Mouse (Mus musculus): Measurements from ENCODE around the gene Madcam1.
A peak's percentile ranks its signal among the peaks of the same experiment; 100 is the strongest.

Gene Madcam1

DNA sequence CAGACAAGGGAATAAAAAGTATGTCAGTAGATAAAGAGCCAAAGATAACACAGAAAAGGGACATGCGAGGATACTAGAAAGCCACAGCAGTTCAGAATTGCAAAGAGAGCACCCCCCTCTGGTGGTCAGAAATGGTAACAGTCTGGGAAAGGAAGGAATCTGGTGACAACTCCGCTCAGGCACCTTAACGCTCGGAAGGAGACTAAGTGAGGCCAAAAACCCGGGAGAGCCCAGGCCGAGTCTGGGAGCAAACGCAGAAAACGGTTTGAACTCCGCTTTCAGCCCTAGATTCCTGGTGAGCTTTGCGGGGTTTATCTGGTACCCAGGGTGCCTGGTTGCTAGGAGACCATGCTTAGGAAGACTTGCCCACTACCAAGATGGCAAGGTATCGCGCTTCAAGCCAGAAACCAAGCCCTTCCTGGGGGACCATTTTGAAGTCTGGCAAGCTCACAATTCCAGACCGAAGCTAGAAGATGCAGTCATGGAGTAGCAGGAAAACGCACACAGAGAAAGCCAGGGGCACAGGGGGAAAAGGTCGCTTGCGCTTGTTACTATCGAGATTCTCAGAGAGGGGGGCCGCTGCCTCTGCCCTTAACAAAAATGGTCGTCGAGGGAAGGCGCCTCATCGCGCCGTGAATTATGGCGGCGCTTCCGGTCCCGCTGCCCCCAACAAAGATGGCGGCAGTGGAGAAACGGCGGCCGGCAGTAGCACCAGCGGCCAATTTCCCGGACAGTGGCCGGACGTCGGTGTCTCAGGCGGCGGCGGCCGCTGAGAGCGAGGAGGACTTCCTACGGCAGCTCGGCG lies 4.6 kb downstream of the Madcam1 start, which contains the start of gene Tpgs1:
Gene Tpgs1 (plus strand): TSS at position 599 of the 805 bp plus-strand sequence.
- peak; percentile 94 for DNase-seq

DNA sequence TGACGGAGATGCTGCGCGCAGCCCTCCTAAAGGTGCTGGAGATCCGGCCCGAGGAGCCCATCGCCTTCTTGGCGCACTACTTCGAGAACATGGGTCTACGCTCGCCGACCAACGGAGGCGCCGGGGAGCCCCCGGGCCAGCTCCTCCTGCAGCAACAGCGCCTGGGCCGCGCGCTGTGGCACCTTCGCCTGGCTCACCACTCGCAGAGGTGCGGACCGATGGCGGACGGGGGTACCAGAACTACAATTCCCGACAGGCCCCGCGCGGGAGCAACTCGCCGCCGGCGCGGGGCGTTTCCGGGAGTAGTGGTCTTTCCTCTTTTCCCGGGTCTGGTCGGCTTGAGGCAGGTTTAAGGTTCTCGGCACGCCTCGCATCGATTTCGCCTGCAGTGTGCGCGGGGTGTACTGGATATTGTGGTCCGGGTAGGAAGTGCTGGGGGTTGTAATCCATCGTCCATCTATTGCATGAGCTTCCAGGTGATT lies 5.3 kb downstream of the Madcam1 start:
- peak; percentile 69 for DNase-seq

DNA sequence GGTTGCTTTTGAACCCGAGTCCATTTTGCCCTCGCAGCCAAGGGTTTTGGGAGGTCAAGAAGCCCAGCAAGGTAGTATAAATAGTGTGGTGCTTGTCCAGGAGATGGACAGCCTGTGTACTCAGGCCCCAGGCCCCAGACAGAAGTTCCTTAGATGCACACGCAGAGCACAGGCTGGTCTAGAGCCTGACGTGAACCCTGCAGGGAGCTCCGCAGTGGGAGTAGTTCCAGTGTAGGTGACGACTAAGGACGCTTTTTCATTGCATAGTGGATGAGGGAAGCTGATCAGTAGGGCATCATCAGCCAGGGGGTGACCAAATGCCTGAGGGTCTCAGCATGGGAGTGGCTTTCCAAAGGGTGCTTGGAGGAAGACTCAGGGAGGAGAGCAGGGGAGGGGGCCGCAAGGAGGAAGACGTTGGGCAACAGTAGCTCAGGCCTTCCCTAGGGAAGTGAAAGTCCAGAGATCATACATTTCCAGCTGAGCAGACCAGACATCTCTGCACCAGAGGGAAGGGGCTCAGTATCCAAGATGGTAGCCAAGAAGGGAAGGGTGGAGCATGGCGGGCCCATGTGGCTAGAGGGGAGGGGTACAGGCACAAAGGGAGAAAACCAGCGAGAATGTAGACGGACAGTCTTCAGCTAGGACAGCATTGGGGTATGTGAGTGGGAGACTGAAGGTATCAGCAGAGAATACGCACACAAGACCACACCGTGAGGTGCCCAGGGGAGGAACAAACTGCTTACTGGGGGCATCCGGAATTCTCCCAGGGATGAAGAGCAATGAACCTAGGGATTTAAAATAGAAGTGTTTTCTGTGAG lies 5.9 kb downstream of the Madcam1 start:
- DNase-seq = no peak

DNA sequence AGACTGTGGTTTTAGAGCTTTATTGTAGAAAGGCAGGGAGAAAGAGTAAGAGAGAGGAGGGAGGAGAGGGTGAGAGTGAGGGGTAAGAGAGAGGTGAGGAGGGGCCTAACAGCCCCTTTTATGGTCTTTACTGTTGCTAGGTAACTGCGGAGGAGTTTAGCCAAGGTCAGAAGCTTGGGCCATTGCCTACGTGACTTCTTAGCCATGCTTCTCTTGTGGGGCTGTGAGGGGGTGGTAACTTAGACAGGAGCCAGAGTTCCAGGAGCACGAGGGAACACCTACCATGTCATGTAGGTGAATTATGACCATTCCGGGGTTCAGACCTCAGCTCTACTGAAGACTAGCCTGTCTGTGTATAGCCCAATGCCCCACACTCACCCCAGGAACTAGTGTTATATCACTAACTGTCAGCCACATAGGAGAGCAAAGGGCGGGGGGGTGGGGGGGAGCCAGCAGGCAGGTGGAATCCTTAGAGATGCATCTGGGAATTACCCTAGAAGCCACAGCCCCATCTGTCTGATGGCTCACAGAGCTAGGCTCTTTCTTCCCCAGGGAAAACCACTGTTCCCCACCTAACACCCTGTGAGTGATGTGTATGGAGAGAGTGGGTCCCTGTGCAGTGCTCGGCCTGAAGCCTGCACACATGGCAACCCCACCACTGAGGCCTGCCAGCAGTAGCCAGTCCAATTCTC lies 7.2 kb downstream of the Madcam1 start:
- no peak for DNase-seq

DNA sequence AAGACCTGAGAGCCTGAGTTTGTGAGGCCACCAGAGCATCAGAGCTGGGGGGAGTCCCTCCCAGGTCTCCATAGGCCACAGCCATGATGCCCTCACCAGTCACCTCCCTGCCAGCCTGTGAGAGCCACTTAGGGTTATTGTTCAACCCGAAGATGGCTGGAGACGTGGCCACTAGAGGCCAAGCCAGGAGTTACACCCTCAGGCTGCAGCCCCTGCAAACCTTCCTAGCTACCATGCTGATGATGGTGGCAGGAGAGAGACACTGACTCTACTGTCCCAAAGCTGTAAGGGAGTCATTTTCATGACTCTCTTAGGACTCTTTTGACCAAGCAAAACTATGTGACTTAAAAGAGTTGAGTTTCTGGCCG lies 7.7 kb downstream of the Madcam1 start:
- DNase-seq = no peak

DNA sequence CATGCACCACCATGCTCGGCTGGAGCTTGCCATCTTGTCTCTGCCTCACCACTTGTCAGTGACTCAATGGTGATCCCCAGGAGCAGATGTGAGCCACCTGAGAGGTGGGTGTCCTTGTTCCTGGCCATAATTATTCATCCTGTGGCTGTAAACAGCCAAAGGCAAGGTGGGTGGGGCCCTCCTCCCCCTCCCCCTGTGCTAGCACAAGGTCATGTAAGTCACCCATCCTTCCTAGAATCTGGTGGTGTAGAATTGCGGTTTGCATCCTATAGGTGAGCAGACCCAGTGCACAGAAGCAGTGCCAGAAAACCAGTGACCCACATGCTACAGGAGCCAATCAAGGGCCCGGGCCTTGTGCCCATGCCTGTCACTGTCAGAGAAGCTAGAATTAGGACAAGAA lies 8.7 kb downstream of the Madcam1 start:
- no peak for DNase-seq

DNA sequence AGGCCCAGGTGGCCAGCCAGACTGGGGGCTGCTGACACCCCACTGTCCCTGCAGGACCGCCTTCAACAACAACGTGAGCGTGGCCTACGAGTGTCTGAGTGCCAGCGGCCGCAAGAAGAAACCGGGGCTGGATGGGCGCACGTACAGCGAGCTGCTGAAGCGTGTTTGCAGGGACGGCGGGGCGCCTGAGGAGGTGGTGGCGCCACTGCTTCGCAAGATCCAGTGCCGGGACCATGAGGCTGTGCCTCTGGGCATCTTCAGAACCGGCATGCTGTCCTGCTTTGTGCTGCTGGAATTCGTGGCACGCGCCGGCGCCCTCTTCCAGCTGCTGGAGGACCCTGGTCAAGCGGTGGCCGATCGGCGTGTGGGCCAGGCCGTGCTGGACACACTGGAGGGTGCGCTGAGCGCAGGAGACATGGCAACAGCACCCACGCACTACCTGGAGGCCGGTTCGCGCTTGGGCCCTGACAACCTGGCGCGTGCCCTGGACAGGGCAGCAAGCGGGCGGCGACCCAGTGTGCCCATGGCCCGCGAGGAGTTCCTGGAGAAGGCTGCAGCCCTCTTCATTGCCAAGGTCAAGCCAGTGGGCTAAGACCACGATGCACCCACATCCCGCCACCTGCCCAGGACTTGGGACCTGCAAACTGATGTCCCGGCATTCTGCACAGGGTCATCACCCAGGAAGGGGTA lies 11.1 kb downstream of the Madcam1 start:
- no peak for DNase-seq

DNA sequence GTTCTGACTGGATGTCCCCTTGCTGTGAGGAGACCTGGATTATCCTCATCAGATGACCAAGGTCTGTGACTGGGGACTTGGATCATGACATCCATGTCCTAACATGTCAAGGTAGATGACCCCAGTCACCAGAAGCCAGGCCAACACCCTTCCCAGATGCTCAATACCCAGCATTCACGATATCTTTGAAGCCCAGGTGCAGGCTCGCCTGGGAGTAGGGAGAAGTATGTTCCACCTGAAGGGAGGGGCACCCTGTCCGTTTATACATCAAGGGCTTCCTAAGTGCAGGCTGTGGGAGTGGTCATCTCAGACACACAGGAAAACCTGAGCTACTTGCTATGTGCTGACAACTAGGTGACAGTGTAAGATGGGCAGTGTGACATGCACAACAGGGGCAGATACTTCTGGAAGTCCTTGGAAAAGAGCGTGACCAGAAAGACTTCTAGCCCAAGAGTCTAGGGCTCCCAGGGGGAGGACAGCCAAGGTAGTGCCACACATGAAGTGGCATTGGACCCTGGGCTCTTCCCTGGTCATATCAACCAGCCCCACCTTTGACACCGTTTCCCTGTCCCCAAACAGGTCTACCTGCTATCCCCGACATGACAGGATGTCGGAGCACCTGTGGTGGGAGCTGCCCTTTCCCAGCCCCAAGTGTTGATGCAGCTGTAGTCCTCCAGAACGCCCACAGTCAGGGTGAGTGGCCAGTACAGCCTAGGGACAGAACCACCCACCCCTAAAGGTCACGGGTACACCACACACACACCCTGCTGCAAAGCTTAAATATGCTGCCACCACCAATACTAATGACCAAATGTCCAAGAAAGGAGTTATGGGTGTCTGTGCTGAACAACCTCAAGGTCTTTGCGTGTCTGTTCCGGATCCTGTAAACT lies 16.5 kb downstream of the Madcam1 start:
- no peak for DNase-seq

DNA sequence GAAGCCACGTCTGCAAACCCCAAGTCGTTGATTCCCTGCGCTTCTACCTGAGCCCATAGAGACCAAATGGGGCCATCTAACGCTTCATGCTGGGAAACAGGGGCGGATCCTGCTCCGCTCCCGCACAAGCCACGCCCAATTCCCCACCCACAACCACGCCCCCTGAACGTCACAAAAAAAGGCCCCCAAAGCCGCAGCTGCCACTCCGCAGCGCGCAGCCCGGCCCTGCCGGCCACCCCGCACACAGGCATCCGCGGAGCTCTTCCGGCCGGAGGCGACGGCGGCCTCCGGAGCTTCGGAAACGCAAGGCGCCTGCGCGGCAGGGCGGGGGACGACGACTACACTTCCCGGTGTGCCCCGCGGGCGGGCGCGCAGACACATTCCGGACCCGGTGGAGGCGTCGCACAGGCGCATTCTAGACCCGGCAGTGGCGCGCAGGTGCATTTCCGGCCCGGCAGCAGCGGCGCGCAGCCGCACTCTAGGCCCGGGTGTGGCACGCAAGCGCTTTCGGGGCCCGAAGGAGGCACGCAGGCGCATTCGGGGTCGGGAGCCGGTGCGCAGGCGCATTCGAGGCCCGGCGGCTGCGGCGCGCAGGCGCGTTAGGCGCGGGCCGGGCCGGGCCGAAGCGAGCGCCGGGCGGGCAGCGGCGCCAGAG lies 17.4 kb downstream of the Madcam1 start, which contains the start of gene Cdc34:
Gene Cdc34 (plus strand): TSS at position 605 of the 655 bp plus-strand sequence.
- DNase-seq = peak; percentile 100

DNA sequence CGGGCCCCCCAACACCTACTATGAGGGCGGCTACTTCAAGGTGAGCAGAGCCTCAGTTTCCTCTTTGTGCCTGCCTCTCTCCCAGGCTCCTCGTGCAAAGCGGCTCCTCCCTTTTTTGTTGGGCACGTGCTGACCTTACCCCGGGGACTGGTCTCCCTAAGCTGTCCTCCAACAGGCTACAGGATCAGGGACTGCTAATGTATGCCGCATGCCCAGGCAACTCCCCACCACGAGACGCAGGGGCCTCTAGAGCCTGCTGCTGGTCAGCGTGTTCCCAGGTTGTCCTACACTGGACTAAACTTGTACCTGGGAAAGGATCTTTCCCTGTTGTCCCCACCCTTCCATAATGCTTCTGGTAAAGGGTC lies 18.2 kb downstream of the Madcam1 start:
- DNase-seq = peak; percentile 63

DNA sequence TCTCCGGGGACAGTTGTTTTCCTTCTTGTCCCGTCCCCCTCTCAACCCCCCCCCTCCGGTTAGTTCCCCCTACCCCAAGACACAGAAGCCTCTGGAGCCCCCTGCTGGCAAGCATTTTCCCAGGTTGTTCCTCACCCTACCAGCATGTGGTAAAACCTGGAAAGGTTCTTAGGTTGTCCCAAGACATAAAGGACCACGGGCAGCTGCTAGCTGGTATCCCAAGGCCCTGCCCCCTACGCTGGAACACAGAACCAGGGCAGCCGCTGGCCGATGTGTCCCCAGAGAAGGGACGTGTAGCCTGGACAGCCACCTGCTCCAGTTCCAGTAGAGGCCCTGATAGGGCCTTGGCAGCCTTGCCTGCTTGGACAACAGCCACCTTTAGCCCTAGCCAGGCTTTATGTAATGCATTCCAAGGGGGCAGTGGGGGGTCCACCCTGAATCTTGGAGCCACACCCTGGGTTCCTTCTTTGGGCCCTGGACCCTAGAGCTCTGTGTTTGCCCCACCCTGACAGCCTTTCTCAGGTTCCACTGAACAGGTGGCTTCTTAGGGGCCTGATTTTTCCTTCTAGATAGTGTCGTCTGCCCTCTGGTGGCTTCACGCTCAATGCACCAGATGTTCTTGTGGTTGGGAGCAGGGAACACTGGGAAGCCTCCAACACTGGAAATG lies 18.7 kb downstream of the Madcam1 start:
- DNase-seq = peak; percentile 75

DNA sequence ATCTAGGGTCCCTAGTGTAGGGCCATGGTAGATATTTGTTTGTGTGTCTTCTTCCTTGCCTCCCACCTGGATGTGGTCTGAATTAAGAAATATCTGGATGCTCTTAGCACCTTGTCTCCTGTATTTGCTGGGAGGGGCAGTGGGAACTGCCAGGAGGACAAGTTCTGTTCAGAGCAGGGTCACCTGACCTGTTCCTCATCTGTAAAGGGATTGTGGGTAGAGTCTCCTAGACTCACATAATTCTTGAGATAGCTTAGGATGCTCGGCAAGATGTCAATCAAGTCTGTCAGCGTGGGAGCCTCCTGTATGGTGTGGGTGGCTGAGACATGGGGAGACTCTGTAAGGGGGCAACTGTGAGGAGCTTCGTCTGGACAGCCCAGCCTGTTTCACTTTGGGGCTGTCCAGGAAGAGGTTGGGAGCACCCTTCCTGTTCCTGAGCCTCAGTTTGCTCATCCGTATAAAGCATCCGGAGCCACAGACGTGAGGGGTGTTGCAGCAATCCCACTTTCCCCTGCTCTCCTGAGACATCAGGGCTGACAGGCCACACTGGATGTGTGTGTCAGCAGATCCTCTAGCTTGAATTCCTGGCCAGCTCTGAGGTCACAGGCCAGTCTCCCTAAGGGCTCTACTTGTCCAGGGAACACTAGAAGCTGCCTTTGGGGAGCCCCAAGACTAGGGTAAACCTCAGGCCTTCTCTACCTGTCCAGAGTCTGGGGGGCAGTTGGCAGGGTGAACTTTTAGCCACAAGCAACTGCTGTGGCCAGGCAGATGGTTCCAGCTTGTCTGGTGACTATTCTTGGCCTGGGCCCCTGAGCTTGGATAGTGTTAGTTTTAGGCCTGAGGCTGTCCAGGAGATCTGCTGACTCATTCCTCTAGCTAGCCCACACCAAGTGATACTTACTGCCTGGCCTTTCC lies 19.6 kb downstream of the Madcam1 start:
- peak; percentile 49 for DNase-seq

DNA sequence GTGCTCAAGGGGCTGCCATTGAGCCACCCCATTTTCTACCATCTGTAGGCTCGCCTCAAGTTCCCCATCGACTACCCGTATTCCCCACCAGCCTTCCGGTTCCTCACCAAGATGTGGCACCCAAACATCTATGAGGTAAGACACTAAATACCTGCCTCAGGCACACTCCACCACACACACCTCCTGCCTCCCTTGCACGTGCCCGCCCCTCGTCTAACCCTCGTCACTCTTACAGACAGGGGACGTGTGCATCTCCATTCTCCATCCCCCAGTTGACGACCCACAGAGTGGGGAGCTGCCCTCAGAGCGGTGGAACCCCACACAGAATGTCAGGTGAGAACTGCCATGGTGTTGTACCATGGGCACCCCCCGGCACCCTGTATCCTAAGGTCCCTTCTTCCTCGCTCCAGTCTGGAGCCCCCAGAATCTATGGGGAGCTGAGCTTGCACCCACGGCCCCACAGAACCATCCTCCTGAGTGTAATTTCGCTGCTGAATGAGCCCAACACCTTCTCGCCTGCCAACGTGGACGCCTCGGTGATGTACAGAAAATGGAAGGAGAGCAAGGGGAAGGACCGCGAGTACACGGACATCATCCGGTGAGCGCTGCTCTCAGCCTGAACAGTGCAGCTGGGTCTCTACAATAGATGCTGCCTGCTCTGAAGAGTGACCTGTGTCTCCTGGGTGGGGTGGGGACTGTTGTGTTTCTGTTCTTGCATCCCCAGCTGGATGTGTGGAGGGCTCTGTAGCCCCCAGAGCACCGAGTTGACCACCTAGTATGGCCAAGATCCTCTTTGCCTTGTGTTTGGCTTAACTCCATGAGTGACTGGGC lies 20.6 kb downstream of the Madcam1 start:
- DNase-seq = no peak

DNA sequence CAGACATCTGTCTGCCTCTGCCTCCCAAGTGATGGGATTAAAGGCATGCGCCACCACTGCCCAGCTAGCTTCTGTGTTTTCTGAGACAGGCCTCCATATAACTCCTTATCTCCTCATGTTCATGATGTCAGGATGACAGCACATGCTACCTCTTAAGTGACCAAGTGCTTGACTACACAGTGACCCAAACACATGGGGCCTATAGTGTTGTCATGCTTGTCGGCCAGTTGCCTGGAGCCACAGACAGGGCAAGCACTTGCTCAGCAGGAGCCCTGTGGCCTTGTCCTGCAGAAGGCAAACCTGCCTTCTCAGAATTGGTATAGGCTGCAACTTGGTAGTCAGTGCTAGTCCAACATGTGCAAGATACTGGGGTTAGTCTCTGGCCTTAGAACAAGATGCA lies 21.9 kb downstream of the Madcam1 start:
- no peak for DNase-seq

DNA sequence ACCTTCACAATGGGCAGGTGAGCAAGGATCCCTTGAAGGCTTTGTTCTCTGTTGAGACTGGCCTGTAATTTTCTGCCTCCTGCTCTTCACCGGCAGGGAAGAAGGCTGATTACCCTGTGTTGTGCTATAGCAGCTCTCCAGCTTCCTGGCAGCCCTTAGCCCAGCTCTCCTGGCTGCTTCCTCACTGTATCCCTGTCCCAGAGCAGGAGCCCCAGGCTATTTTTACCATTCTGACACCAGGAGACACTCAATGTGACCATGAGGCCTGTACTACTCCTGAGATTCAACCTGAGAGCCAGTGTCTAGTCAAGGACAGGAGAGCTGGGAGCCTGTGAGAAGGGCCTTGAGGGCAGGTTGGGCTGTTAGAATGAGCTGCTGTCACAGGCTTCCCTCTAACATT lies 22.3 kb downstream of the Madcam1 start:
- DNase-seq = no peak

DNA sequence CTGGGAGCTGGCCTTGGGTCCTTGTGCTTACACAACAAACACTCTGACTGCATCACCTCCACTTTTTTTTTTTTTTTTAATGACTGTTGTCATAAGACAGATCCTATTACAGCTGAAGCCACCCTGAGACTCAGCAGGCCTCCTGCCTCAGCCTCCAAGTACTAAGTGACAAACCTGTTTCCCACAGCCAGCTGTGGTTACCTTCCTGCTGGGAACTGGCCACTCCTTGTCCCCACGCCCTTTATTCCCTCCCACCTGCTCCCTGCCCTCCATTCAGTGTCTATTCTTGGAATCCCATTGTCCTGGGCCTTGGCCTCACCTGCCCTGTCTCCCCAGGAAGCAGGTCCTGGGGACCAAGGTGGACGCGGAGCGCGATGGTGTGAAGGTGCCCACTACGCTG lies 23.2 kb downstream of the Madcam1 start:
- DNase-seq = no peak

DNA sequence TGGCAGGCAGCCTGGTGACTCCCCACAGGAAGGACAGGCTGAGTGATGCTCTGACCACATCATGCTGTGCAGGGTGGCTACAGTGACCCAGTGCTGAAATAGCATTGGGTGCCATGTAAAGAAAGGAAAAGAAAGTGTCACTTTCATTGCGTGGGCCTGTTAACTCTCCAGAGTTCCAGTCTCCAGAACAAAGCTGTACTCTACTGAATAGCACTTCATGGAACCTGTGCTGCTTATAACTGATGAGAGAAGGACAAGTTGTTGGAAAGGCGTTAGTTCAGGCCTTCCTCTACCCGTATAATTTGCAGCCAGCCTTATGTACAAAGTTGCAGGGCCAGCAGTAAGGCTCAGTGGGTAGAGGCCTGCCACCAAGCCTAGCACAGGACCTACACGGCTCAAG lies 24.4 kb downstream of the Madcam1 start, which contains the start of gene Gzmm:
Gene Gzmm (plus strand): TSS at position 301 of the 400 bp plus-strand sequence.
- DNase-seq = no peak

DNA sequence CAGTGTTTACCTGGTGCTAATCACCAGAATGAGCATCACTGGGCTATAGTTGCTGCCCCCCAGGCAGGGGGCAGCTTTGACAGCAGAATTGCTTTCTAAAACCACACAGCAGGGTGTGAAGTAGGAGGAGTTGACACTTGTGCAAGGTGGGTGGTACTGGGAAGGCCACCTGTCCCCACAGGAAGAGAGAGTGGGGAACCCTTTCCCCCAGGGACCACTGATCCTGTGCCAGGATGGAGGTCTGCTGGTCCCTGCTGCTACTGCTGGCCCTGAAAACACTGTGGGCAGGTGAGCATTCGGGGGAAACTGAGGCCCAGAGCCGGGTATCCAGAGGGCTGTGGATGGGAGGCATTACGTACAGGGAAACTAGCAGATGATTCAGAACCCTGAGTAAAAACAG lies 24.8 kb downstream of the Madcam1 start:
- DNase-seq = no peak

All from kidney, adult 11 months (tissue).